Comparison of ENCODE assay signal across 16 mouse cellular contexts in genomic region chr1:71506534-71506933, GRCm38 (mm10). TPM values are rescaled to one million over a fixed set of nuclear protein-coding genes. Genes with fewer than 3 reads are reported as not detected.
DNase-seq lines count a peak whose midpoint lies in the region; ATAC-seq and TF ChIP-seq lines count a peak whose summit lies in the region.
"Had no signal": no experiment of that assay in that cellular context is flagged by ENCODE, and none has a peak within 500 bp of the region (broad histone marks: within the 10 kb centered on the region; RNA-seq: fewer than 3 reads in every experiment).

No protein-coding gene starts in this region.

- H3K4me2 ChIP-seq in kidney, embryonic 16.5 days (replicated peaks; ENCODE audit: low read depth, low read length) = peak overlapping the region; percentile 26; the same call in 1 of the 2 replicates
- H3K4me2 ChIP-seq in CH12.LX (ENCODE audit: insufficient read depth, low read depth, poor library complexity, severe bottlenecking) = peak overlapping the region; percentile 95
- peak overlapping the region; percentile 3; the same call in 1 of the 2 replicates for H3K4me2 ChIP-seq in intestine, embryonic 15.5 days (replicated peaks)
- peak overlapping the region; percentile 32; the same call in 1 of the 2 replicates for H3K4me2 ChIP-seq in midbrain, postnatal 0 days (ENCODE audit: low read depth, low read length, poor library complexity, severe bottlenecking)
- H3K4me2 ChIP-seq: heart, embryonic 12.5 days; limb, embryonic 12.5 days; liver, embryonic 13.5 days; lung, embryonic 14.5 days had no signal

- no peaks in the 10 kb centered on the region for H3K27me3 ChIP-seq in kidney, embryonic 16.5 days (ENCODE audit: insufficient read depth, low read length)
- H3K27me3 ChIP-seq in kidney, adult 2 months (replicated peaks; ENCODE audit: control insufficient read depth, insufficient read depth, low read length) = no peaks in the 10 kb centered on the region
- H3K27me3 ChIP-seq in CH12.LX (replicated peaks) = no peaks in the 10 kb centered on the region
- H3K27me3 ChIP-seq in intestine, embryonic 15.5 days (replicated peaks) = no peaks in the 10 kb centered on the region
- H3K27me3 ChIP-seq in midbrain, postnatal 0 days (ENCODE audit: insufficient read depth, low read length) = no peaks in the 10 kb centered on the region
- H3K27me3 ChIP-seq: heart, embryonic 12.5 days; liver, embryonic 13.5 days; neural tube, embryonic 13.5 days had no signal

- no peak overlapping the region for H3K4me3 ChIP-seq in kidney, embryonic 16.5 days (ENCODE audit: low read length)
- no peak overlapping the region for H3K4me3 ChIP-seq in kidney, adult 2 months (ENCODE audit: insufficient read depth, low read depth, low read length)
- peak overlapping the region in 1 of 3 experiments; percentile 31 for H3K4me3 ChIP-seq in CH12.LX (replicated peaks in 1 of 3; ENCODE audit: low read depth in 2 of 3, low read length in 2 of 3, poor library complexity in 1 of 3)
- H3K4me3 ChIP-seq in intestine, embryonic 15.5 days (replicated peaks) = no peak overlapping the region
- H3K4me3 ChIP-seq in midbrain, postnatal 0 days (ENCODE audit: low read depth, low read length) = no peak overlapping the region
- H3K4me3 ChIP-seq: embryonic facial prominence, embryonic 13.5 days; gastrocnemius, adult 2 months; heart, embryonic 12.5 days; limb, embryonic 12.5 days; liver, embryonic 13.5 days; neural tube, embryonic 13.5 days had no signal

- DNase-seq in kidney, adult 2 months = no peak
- DNase-seq in CH12.LX (ENCODE audit: extremely low read depth) = peak; percentile 47
- DNase-seq in midbrain, postnatal 0 days (ENCODE audit: low spot score) = no peak
- DNase-seq in frontal cortex, postnatal 14 days (ENCODE audit: low spot score in 2 of 2) = no peak
- no peak for DNase-seq in layer of hippocampus, postnatal 14 days (ENCODE audit: low spot score in 2 of 2)
- DNase-seq: adrenal gland, adult 2 months; gastrocnemius, adult 2 months; liver, embryonic 13.5 days; thymus, postnatal 36 days had no signal

- dilution Hi-C loops in CH12.LX (cut with MboI; ENCODE audit: extremely low pct_ligation_motif_present, extremely low pct_unique_long_range_greater_than_20kb, low sequenced_read_pairs) = no loop called here

- H3K79me2 ChIP-seq in CH12.LX (replicated peaks; ENCODE audit: control insufficient read depth, extremely low read depth, insufficient read depth, poor library complexity, severe bottlenecking) = no peaks in the 10 kb centered on the region

- TF ChIP-seq EP300 in CH12.LX (IDR thresholded peaks at IDR 0.05; ENCODE audit: low read length) = no peak

- 31% methylated on average over 3 of the region's 3 CpGs for WGBS in kidney, embryonic 16.5 days
- 32% methylated on average over 3 of the region's 3 CpGs for WGBS in kidney, adult 2 months
- 39% methylated on average over 3 of the region's 3 CpGs for WGBS in intestine, embryonic 15.5 days
- 47% methylated on average over 3 of the region's 3 CpGs for WGBS in midbrain, postnatal 0 days

- H3K9ac ChIP-seq in kidney, embryonic 16.5 days (replicated peaks; ENCODE audit: low read length) = no peak overlapping the region
- H3K9ac ChIP-seq in CH12.LX (ENCODE audit: insufficient read depth, low read depth) = 0 out of 2 replicates have a peak overlapping the region, but pooled peaks have one; percentile 19
- H3K9ac ChIP-seq in intestine, embryonic 15.5 days = no peak overlapping the region
- H3K9ac ChIP-seq in midbrain, postnatal 0 days (replicated peaks; ENCODE audit: low read length, poor library complexity, severe bottlenecking) = no peak overlapping the region
- H3K9ac ChIP-seq: embryonic facial prominence, embryonic 13.5 days; heart, embryonic 12.5 days; limb, embryonic 12.5 days; liver, embryonic 13.5 days; lung, embryonic 14.5 days had no signal

- TF ChIP-seq POLR2A in kidney, adult 2 months (IDR thresholded peaks at IDR 0.05; ENCODE audit: low read depth, low read length) = no peak
- no peak for TF ChIP-seq POLR2A in CH12.LX (IDR thresholded peaks at IDR 0.05; ENCODE audit: low read depth, low read length)

- no peak for TF ChIP-seq RAD21 in CH12.LX (IDR thresholded peaks at IDR 0.05; ENCODE audit: low read depth, low read length)

- ATAC-seq in kidney, embryonic 16.5 days (ENCODE audit: low FRiP score, low TSS enrichment) = no peak
- 0 out of 2 replicates have a peak, but pooled peaks have one; percentile 31 for ATAC-seq in intestine, embryonic 15.5 days
- no peak for ATAC-seq in midbrain, postnatal 0 days (ENCODE audit: low FRiP score)

- H3K36me3 ChIP-seq in kidney, embryonic 16.5 days (ENCODE audit: insufficient read depth, low read length) = no peaks in the 10 kb centered on the region
- H3K36me3 ChIP-seq in kidney, adult 2 months (ENCODE audit: control insufficient read depth, insufficient read depth, low read length) = no peaks in the 10 kb centered on the region
- no peaks in the 10 kb centered on the region for H3K36me3 ChIP-seq in CH12.LX (replicated peaks in 1 of 2; ENCODE audit: control insufficient read depth in 1 of 2, insufficient read depth in 1 of 2, low read length in 1 of 2)
- H3K36me3 ChIP-seq in intestine, embryonic 15.5 days = no peaks in the 10 kb centered on the region
- H3K36me3 ChIP-seq in midbrain, postnatal 0 days (ENCODE audit: insufficient read depth, low read length) = no peaks in the 10 kb centered on the region
- H3K36me3 ChIP-seq: embryonic facial prominence, embryonic 13.5 days; heart, embryonic 12.5 days; limb, embryonic 12.5 days; liver, embryonic 13.5 days; neural tube, embryonic 13.5 days had no signal

- no peak overlapping the region for H3K27ac ChIP-seq in kidney, embryonic 16.5 days (ENCODE audit: low read length)
- no peak overlapping the region for H3K27ac ChIP-seq in kidney, adult 2 months (ENCODE audit: insufficient read depth, low read depth, low read length)
- no peak overlapping the region for H3K27ac ChIP-seq in CH12.LX (ENCODE audit: insufficient read depth, low read depth)
- H3K27ac ChIP-seq in intestine, embryonic 15.5 days = no peak overlapping the region
- no peak overlapping the region for H3K27ac ChIP-seq in midbrain, postnatal 0 days (ENCODE audit: low read depth, low read length)
- H3K27ac ChIP-seq: embryonic facial prominence, embryonic 13.5 days; gastrocnemius, adult 2 months; limb, embryonic 12.5 days; liver, embryonic 13.5 days had no signal

- in situ Hi-C loops in CH12.LX (cut with MboI; ENCODE audit: low pct_ligation_motif_present, low pct_unique_long_range_greater_than_20kb, low sequenced_read_pairs) = loop anchor here (25.0 kb wide), 1 partner anchor 219 kb away; no protein-coding TSS in a partner anchor

- TF ChIP-seq CTCF in kidney, adult 2 months (conservative IDR thresholded peaks at IDR 0.05; ENCODE audit: insufficient read depth, insufficient read length, low read depth, low read length) = no peak
- TF ChIP-seq CTCF in CH12.LX (conservative IDR thresholded peaks at IDR 0.05 in 1 of 2, IDR thresholded peaks at IDR 0.05 in 1 of 2; ENCODE audit: low read depth in 2 of 2, low read length in 2 of 2) = no peak
- TF ChIP-seq CTCF in midbrain, postnatal 0 days (IDR thresholded peaks at IDR 0.05) = no peak

- H3K9me3 ChIP-seq in kidney, embryonic 16.5 days (ENCODE audit: low read length) = no peaks in the 10 kb centered on the region
- H3K9me3 ChIP-seq in CH12.LX (replicated peaks; ENCODE audit: low read length) = no peaks in the 10 kb centered on the region
- no peaks in the 10 kb centered on the region for H3K9me3 ChIP-seq in intestine, embryonic 15.5 days
- no peaks in the 10 kb centered on the region for H3K9me3 ChIP-seq in midbrain, postnatal 0 days (ENCODE audit: low read length)
- H3K9me3 ChIP-seq: embryonic facial prominence, embryonic 13.5 days; heart, embryonic 12.5 days; limb, embryonic 12.5 days; liver, embryonic 13.5 days; neural tube, embryonic 13.5 days had no signal

- no peaks in the 10 kb centered on the region for H3K4me1 ChIP-seq in kidney, embryonic 16.5 days (ENCODE audit: insufficient read depth, low read length)
- H3K4me1 ChIP-seq in kidney, adult 2 months (ENCODE audit: control insufficient read depth, insufficient read depth, low read length) = no peaks in the 10 kb centered on the region
- H3K4me1 ChIP-seq in CH12.LX (ENCODE audit: control insufficient read depth in 1 of 2, insufficient read depth in 2 of 2) = peaks cover 0 to 6% of the 10 kb centered on the region in 2 experiments; a peak in 2 of 4 replicates
- no peaks in the 10 kb centered on the region for H3K4me1 ChIP-seq in intestine, embryonic 15.5 days (replicated peaks)
- H3K4me1 ChIP-seq in midbrain, postnatal 0 days (ENCODE audit: insufficient read depth, low read length) = no peaks in the 10 kb centered on the region
- H3K4me1 ChIP-seq: heart, embryonic 12.5 days; liver, embryonic 13.5 days had no signal

TF ChIP-seq in CH12.LX, 34 proteins besides CTCF, POLR2A, EP300 and RAD21 (continues in another document):
- TF ChIP-seq CHD2 (IDR thresholded peaks at IDR 0.05; ENCODE audit: low read length) (no peak), RCOR1 (conservative IDR thresholded peaks at IDR 0.05; ENCODE audit: low read depth, low read length) (no peak), ELF1 (IDR thresholded peaks at IDR 0.05; ENCODE audit: low read depth, low read length) (no peak), ETS1 (conservative IDR thresholded peaks at IDR 0.05; ENCODE audit: low read depth, low read length) (no peak), KAT2A (IDR thresholded peaks at IDR 0.05; ENCODE audit: insufficient replicate concordance, low read length) (no peak), ZKSCAN1 (IDR thresholded peaks at IDR 0.05; ENCODE audit: borderline replicate concordance, low read depth, low read length) (no peak), JUN (IDR thresholded peaks at IDR 0.05; ENCODE audit: insufficient read depth, low read depth, low read length) (no peak), ZMIZ1 (IDR thresholded peaks at IDR 0.05; ENCODE audit: low read depth, low read length) (no peak), IRF4 (IDR thresholded peaks at IDR 0.05; ENCODE audit: low read depth, low read length) (no peak), USF1 (IDR thresholded peaks at IDR 0.05; ENCODE audit: low read depth, low read length) (no peak), USF2 (conservative IDR thresholded peaks at IDR 0.05; ENCODE audit: low read depth, low read length) (no peak), TCF12 (IDR thresholded peaks at IDR 0.05; ENCODE audit: low read depth, low read length) (no peak), NELFE (IDR thresholded peaks at IDR 0.05; ENCODE audit: low read depth, low read length) (no peak)

RNA-seq across cellular contexts. Expression of gene Atic, which starts 50.4 kb away (rescaled TPM):
- 56.1 and 60.6 TPM in 2 replicates for polyA plus RNA-seq in kidney, embryonic 16.5 days (2015; fragmentation: Nextera tagmentation; extraction: Ambion mirVana)
- polyA plus RNA-seq in kidney, adult 2 months (2012; rRNA removed) = 17.0 and 19.2 TPM in 2 replicates
- total RNA-seq in CH12.LX (2012; rRNA removed) (123 and 179 TPM in 2 replicates), CH12.LX (2014; rRNA removed) (185 and 187 TPM in 2 replicates)
- polyA plus RNA-seq in CH12.LX (2012; ENCODE audit: insufficient read length, low read depth) = 220 and 223 TPM in 2 replicates
- polyA plus RNA-seq in intestine, embryonic 15.5 days (2015; fragmentation: Nextera tagmentation; extraction: Ambion mirVana) = 80.0 and 83.3 TPM in 2 replicates
- 44.7 and 47.8 TPM in 2 replicates for total RNA-seq in midbrain, postnatal 0 days (2014; rRNA removed)
- 26.5 and 27.4 TPM in 2 replicates for polyA plus RNA-seq in midbrain, postnatal 0 days (2015; fragmentation: Nextera tagmentation; extraction: Ambion mirVana)
- 10 to 100 TPM; 33.0 to 34.2 TPM for total RNA-seq in layer of hippocampus, postnatal 14 days (2021)

Comparison
In these comparisons a context has a peak if more than half of its experiments do, and no peak if none do; other contexts are left out.
1. H3K4me2 ChIP-seq: peak in every context shown above with its lines; median percentile 95 in CH12.LX; 32 in midbrain, postnatal 0 days; 26 in kidney, embryonic 16.5 days; 3 in intestine, embryonic 15.5 days.